Mouse (Mus musculus): Measurements from ENCODE around the gene Olfr160. TPM values are rescaled to one million over a fixed set of nuclear protein-coding genes. Genes with fewer than 3 reads are reported as not detected.

Gene Olfr160
- polyA plus RNA-seq, 1 experiment from 2014 or later: not detected

DNA sequence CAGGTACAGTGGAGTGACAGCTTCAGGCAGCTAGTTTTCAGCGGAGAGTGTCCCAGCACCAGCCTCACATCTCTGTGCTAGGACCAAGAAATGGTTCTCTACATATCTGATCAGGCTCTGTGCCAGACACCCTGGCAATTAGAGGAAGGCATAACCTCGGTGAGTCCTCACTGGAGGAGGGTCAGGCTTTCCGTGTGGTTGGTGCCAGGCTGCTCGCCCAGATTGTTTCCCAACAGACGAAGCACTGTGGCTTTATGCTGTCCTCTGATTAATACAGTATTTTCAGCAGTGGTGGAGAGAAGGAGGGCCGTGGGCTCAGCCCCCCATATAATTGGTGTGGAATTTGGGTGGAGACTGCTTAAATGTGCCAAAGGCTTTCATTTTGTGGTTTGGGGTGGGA is 46.9 kb downstream of the Olfr160 start, which contains the start of gene Panx3:
TSS of gene Panx3 (minus strand) at position 121 of the 400 bp plus-strand sequence.
- H3K9me3 ChIP-seq (ENCODE audit: control insufficient read depth, low read length): 0 out of 2 replicates have a peak, but pooled peaks cover 3% of the 10 kb centered on the region
- no peak within 1 kb of the TSS for H3K4me2 ChIP-seq (ENCODE audit: low read length)
- H3K4me3 ChIP-seq (ENCODE audit: control insufficient read depth in 1 of 2, insufficient read depth in 1 of 2, low read depth in 1 of 2, low read length in 2 of 2): no peak within 1 kb of the TSS
- no peaks in the 10 kb centered on the region for H3K27me3 ChIP-seq (ENCODE audit: control insufficient read depth, insufficient read depth, low read length)
- no peak within 1 kb of the TSS for H3K27ac ChIP-seq (replicated peaks in 1 of 2; ENCODE audit: control insufficient read depth in 1 of 2, insufficient read depth in 1 of 2, low read depth in 2 of 2, low read length in 2 of 2)
- no peaks in the 10 kb centered on the region for H3K36me3 ChIP-seq (ENCODE audit: control insufficient read depth, insufficient read depth, low read length)
- 55% methylated on average over 6 of the region's 6 CpGs for WGBS
- H3K9ac ChIP-seq (ENCODE audit: low read length): no peak within 1 kb of the TSS
- H3K4me1 ChIP-seq (ENCODE audit: control insufficient read depth in 2 of 2, insufficient read depth in 2 of 2, low read length in 2 of 2): peaks cover 0 to 6% of the 10 kb centered on the region in 2 experiments; a peak in 2 of 4 replicates
- no peak for ATAC-seq (ENCODE audit: insufficient number of reproducible peaks, insufficient read depth, low FRiP score, low read depth)

GRCm38 (mm10) chr9:37666045-37666444 is 50.0 kb downstream of the Olfr160 start:
- no peaks in the 10 kb centered on the region for H3K9me3 ChIP-seq (ENCODE audit: control insufficient read depth, low read length)
- no peak overlapping the region for H3K4me2 ChIP-seq (ENCODE audit: low read length)
- H3K27me3 ChIP-seq (ENCODE audit: control insufficient read depth, insufficient read depth, low read length): no peaks in the 10 kb centered on the region
- H3K36me3 ChIP-seq (ENCODE audit: control insufficient read depth, insufficient read depth, low read length): no peaks in the 10 kb centered on the region
- H3K27ac ChIP-seq (replicated peaks in 1 of 2; ENCODE audit: control insufficient read depth in 1 of 2, insufficient read depth in 1 of 2, low read depth in 2 of 2, low read length in 2 of 2): no peak overlapping the region
- no peak overlapping the region for H3K4me3 ChIP-seq (ENCODE audit: control insufficient read depth in 1 of 2, insufficient read depth in 1 of 2, low read depth in 1 of 2, low read length in 2 of 2)
- no peak overlapping the region for H3K9ac ChIP-seq (ENCODE audit: low read length)
- peaks cover 0 to 6% of the 10 kb centered on the region in 2 experiments; a peak in 2 of 4 replicates for H3K4me1 ChIP-seq (ENCODE audit: control insufficient read depth in 2 of 2, insufficient read depth in 2 of 2, low read length in 2 of 2)
- ATAC-seq (ENCODE audit: insufficient number of reproducible peaks, insufficient read depth, low FRiP score, low read depth): no peak
- WGBS: 52% methylated on average over 7 of the region's 7 CpGs

GRCm38 (mm10) chr9:37664604-37665003 is 51.4 kb downstream of the Olfr160 start:
- Histone ChIP-seq H3K4me2 (ENCODE audit: low read length) (no peak overlapping the region), H3K4me3 (ENCODE audit: control insufficient read depth in 1 of 2, insufficient read depth in 1 of 2, low read depth in 1 of 2, low read length in 2 of 2) (no peak overlapping the region), H3K27ac (replicated peaks in 1 of 2; ENCODE audit: control insufficient read depth in 1 of 2, insufficient read depth in 1 of 2, low read depth in 2 of 2, low read length in 2 of 2) (no peak overlapping the region), H3K9ac (ENCODE audit: low read length) (no peak overlapping the region), H3K36me3 (ENCODE audit: control insufficient read depth, insufficient read depth, low read length) (no peaks in the 10 kb centered on the region), H3K27me3 (ENCODE audit: control insufficient read depth, insufficient read depth, low read length) (no peaks in the 10 kb centered on the region), H3K9me3 (ENCODE audit: control insufficient read depth, low read length) (no peaks in the 10 kb centered on the region), H3K4me1 (ENCODE audit: control insufficient read depth in 2 of 2, insufficient read depth in 2 of 2, low read length in 2 of 2) (peaks cover 0 to 6% of the 10 kb centered on the region in 2 experiments; a peak in 2 of 4 replicates)
- no peak for ATAC-seq (ENCODE audit: insufficient number of reproducible peaks, insufficient read depth, low FRiP score, low read depth)
- 41% methylated on average over 2 of the region's 2 CpGs for WGBS

- no peaks in the 10 kb centered on the region for H3K36me3 ChIP-seq (ENCODE audit: control insufficient read depth, insufficient read depth, low read length)
- ATAC-seq (ENCODE audit: insufficient number of reproducible peaks, insufficient read depth, low FRiP score, low read depth): no peak
- no peak overlapping the region for H3K4me3 ChIP-seq (ENCODE audit: control insufficient read depth in 1 of 2, insufficient read depth in 1 of 2, low read depth in 1 of 2, low read length in 2 of 2)
- H3K4me1 ChIP-seq (ENCODE audit: control insufficient read depth in 2 of 2, insufficient read depth in 2 of 2, low read length in 2 of 2): no peaks in the 10 kb centered on the region
- H3K9ac ChIP-seq (ENCODE audit: low read length): no peak overlapping the region
- no peaks in the 10 kb centered on the region for H3K27me3 ChIP-seq (ENCODE audit: control insufficient read depth, insufficient read depth, low read length)
- no peaks in the 10 kb centered on the region for H3K9me3 ChIP-seq (ENCODE audit: control insufficient read depth, low read length)
- 52% methylated on average over 1 of the region's 1 CpGs for WGBS
- no peak overlapping the region for H3K4me2 ChIP-seq (ENCODE audit: low read length)
- no peak overlapping the region for H3K27ac ChIP-seq (replicated peaks in 1 of 2; ENCODE audit: control insufficient read depth in 1 of 2, insufficient read depth in 1 of 2, low read depth in 2 of 2, low read length in 2 of 2)
Observed at GRCm38 (mm10) chr9:37663210-37663609, 52.8 kb downstream of the Olfr160 start.

DNA sequence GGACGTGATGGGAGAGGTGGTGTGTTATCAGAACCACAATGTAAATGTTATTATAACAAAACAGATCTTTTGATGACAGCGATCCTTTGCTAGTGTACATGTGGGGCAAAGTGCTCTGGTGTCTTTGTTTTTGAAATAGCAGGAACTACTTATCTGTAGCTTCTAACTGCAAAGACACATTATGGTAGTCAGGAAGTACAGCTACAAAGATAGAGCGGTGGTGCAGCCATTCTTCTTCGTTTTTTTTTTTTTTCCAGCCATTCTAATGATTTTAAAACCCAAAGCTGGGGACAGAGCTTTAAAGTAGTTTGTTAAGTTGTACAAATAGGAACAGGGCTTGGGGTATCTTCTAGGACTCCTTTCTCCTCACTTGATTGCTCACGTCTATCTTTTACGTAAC is 56.6 kb downstream of the Olfr160 start:
- Histone ChIP-seq H3K27ac (replicated peaks in 1 of 2; ENCODE audit: control insufficient read depth in 1 of 2, insufficient read depth in 1 of 2, low read depth in 2 of 2, low read length in 2 of 2) (no peak overlapping the region), H3K4me3 (ENCODE audit: control insufficient read depth in 1 of 2, insufficient read depth in 1 of 2, low read depth in 1 of 2, low read length in 2 of 2) (no peak overlapping the region), H3K27me3 (ENCODE audit: control insufficient read depth, insufficient read depth, low read length) (no peaks in the 10 kb centered on the region), H3K4me1 (ENCODE audit: control insufficient read depth in 2 of 2, insufficient read depth in 2 of 2, low read length in 2 of 2) (peaks cover 0 to 11% of the 10 kb centered on the region in 2 experiments; a peak in 3 of 4 replicates), H3K36me3 (ENCODE audit: control insufficient read depth, insufficient read depth, low read length) (peaks cover 6% of the 10 kb centered on the region), H3K4me2 (ENCODE audit: low read length) (no peak overlapping the region), H3K9ac (ENCODE audit: low read length) (no peak overlapping the region), H3K9me3 (ENCODE audit: control insufficient read depth, low read length) (no peaks in the 10 kb centered on the region)
- 68% methylated on average over 6 of the region's 6 CpGs for WGBS
- no peak for ATAC-seq (ENCODE audit: insufficient number of reproducible peaks, insufficient read depth, low FRiP score, low read depth)

Other genes starting within 250 kb of the Olfr160 start
- 13.8 and 17.5 TPM in 2 replicates for gene Msantd2, start 226.9 kb downstream of the Olfr160 start, polyA plus RNA-seq (2014; fragmentation: Nextera tagmentation; extraction: Ambion mirVana)
- 78.2 and 81.9 TPM in 2 replicates for gene Esam, start 188.2 kb downstream of the Olfr160 start, polyA plus RNA-seq (2014; fragmentation: Nextera tagmentation; extraction: Ambion mirVana)
- gene Vsig2, start 177.0 kb downstream of the Olfr160 start, polyA plus RNA-seq (2014; fragmentation: Nextera tagmentation; extraction: Ambion mirVana): 0.74 and 1.6 TPM in 2 replicates
- gene Nrgn, start 163.3 kb downstream of the Olfr160 start, polyA plus RNA-seq (2014; fragmentation: Nextera tagmentation; extraction: Ambion mirVana): 3.5 and 3.8 TPM in 2 replicates
- gene Siae, start 160.6 kb downstream of the Olfr160 start, polyA plus RNA-seq (2014; fragmentation: Nextera tagmentation; extraction: Ambion mirVana): 12.0 and 12.7 TPM in 2 replicates
- gene Spa17, start 102.5 kb downstream of the Olfr160 start, polyA plus RNA-seq (2014; fragmentation: Nextera tagmentation; extraction: Ambion mirVana): 6.6 and 7.3 TPM in 2 replicates
- 113 and 126 TPM in 2 replicates for gene Tbrg1, start 58.9 kb downstream of the Olfr160 start, polyA plus RNA-seq (2014; fragmentation: Nextera tagmentation; extraction: Ambion mirVana)
- not detected in 2 replicates for gene Panx3, start 47.0 kb downstream of the Olfr160 start, polyA plus RNA-seq (2014; fragmentation: Nextera tagmentation; extraction: Ambion mirVana)
- not detected in 2 replicates for gene Olfr874, start 28.9 kb upstream of the Olfr160 start, polyA plus RNA-seq (2014; fragmentation: Nextera tagmentation; extraction: Ambion mirVana)
- gene Olfr875, start 55.6 kb upstream of the Olfr160 start, polyA plus RNA-seq (2014; fragmentation: Nextera tagmentation; extraction: Ambion mirVana): not detected in 2 replicates
- not detected in 2 replicates for gene Olfr876, start 86.8 kb upstream of the Olfr160 start, polyA plus RNA-seq (2014; fragmentation: Nextera tagmentation; extraction: Ambion mirVana)
- not detected in 2 replicates for gene Olfr877, start 138.0 kb upstream of the Olfr160 start, polyA plus RNA-seq (2014; fragmentation: Nextera tagmentation; extraction: Ambion mirVana)
- not detected in 2 replicates for gene Olfr145, start 180.5 kb upstream of the Olfr160 start, polyA plus RNA-seq (2014; fragmentation: Nextera tagmentation; extraction: Ambion mirVana)
- gene Olfr878, start 201.6 kb upstream of the Olfr160 start, polyA plus RNA-seq (2014; fragmentation: Nextera tagmentation; extraction: Ambion mirVana): not detected in 2 replicates

All from heart, embryonic 14.5 days (tissue).